Mouse (Mus musculus): Measurements from ENCODE around the gene Sox1. TPM values are rescaled to one million over a fixed set of nuclear protein-coding genes. Genes with fewer than 3 reads are reported as not detected.

Sox1 gene
- not detected in 2 replicates for polyA plus RNA-seq (2015; fragmentation: Nextera tagmentation; extraction: Ambion mirVana)

DNA sequence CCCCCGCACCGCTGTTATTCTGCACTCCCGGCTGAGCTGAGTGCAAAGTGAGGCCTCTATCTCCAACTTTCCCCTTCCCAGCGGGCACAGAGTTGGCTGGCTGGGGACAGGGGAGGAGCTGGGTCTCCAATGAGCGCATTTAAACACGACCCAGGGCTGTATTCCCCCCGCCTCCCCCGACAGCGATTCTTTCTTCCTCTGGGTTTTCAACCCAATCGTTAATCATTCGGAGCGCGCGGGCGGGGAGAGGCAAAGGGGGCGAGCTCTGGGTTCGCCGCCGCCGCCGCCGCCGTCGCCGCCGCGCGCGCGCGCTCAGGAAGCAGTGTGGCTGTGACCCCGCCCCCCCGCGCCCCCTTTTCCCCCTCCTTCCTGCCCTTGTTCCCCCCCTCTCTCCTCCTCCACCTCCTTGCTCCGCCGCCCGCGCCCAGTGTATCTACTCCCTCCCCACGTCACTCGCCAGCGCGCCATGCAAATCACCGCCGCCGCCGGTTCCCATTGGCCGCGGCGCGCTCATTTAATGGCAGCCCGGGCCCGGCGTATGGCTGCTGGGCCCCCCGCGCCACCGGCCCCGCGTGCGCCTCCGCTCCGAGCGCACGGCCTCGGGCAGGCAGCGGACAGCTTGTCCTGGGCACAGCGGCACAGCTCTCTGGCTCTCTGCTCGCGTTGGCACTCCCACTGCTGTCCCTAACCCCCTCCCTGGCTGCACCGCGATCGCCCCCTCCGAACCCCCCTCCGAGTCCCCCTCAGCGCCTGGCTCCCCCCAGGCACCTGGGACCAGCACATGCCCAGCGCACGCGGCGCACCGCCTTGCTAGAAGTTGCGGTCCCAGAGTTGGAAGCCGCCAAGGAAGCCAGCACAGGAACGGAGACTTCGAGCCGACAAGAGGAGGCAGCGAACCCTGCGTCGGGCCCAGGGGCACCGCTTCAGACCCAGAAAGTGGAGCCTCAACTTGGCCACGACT is at the start of gene Sox1:
Sox1 (plus strand) TSS at position 225 of the 961 bp plus-strand sequence.
- Histone ChIP-seq H3K9ac (no peak within 1 kb of the TSS), H3K27me3 (peaks cover 98% of the 10 kb centered on the region), H3K9me3 (replicated peaks) (no peaks in the 10 kb centered on the region), H3K4me1 (peaks cover 34% of the 10 kb centered on the region), H3K4me3 (replicated peaks) (peak within 1 kb of the TSS; percentile 47), H3K27ac (no peak within 1 kb of the TSS), H3K4me2 (peak within 1 kb of the TSS; percentile 78), H3K36me3 (no peaks in the 10 kb centered on the region)
- ATAC-seq (replicated peaks; ENCODE audit: low FRiP score) = peak; percentile 68
- under 1% methylated on average over 80 of the region's 89 CpGs for WGBS

DNA sequence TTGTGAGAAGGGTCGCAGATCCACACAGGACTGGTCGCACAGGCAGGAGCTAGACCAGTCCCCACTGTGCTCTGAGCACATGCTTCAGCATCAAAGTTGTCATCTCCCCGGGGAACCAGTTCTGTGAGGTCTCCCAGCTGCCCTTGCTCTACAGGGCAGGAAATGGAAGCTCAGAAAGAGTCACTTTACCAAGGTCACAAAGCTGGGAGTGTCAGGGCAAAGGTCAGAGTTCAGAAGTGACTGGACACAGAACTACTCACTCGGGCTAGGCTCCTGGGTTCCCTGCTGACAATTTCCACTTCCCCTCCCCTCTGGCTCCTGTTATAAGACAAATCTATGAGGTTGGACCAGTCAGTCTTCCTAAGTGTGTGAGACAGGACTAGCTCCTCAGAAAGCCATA is 49.2 kb upstream of the Sox1 start:
- ATAC-seq (replicated peaks; ENCODE audit: low FRiP score) = no peak
- no peaks in the 10 kb centered on the region for H3K9me3 ChIP-seq (replicated peaks)
- H3K4me2 ChIP-seq = no peak overlapping the region
- no peak overlapping the region for H3K9ac ChIP-seq
- peaks cover 3% of the 10 kb centered on the region; the same call in 1 of the 2 replicates for H3K27me3 ChIP-seq
- no peak overlapping the region for H3K4me3 ChIP-seq (replicated peaks)
- no peak overlapping the region for H3K27ac ChIP-seq
- 30% methylated on average over 4 of the region's 4 CpGs for WGBS
- H3K36me3 ChIP-seq = no peaks in the 10 kb centered on the region
- H3K4me1 ChIP-seq = no peaks in the 10 kb centered on the region

DNA sequence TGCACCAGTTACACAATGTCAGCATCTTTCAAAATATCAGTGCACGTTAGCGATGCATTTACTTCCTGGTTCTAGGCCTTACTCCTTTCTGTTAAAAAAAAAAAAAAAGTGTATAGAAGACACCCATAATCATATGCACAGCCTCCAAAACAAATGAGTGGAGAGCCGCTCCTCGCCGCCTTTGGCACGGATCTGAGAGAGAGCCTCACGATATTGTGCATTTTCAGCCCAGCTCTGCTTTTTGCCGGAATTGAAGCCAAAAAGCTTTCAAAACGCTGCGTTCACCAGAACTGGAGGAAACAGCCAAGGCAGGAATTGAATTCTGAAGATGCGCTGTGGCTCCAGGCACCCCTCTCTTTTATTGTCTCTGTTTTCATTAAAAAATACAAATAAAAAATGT is 48.2 kb upstream of the Sox1 start:
- Histone ChIP-seq H3K27me3 (peaks cover 3% of the 10 kb centered on the region; the same call in 1 of the 2 replicates), H3K27ac (no peak overlapping the region), H3K9me3 (replicated peaks) (no peaks in the 10 kb centered on the region), H3K9ac (no peak overlapping the region), H3K36me3 (no peaks in the 10 kb centered on the region), H3K4me2 (no peak overlapping the region), H3K4me1 (no peaks in the 10 kb centered on the region), H3K4me3 (replicated peaks) (no peak overlapping the region)
- no peak for ATAC-seq (replicated peaks; ENCODE audit: low FRiP score)
- 85% methylated on average over 11 of the region's 11 CpGs for WGBS

DNA sequence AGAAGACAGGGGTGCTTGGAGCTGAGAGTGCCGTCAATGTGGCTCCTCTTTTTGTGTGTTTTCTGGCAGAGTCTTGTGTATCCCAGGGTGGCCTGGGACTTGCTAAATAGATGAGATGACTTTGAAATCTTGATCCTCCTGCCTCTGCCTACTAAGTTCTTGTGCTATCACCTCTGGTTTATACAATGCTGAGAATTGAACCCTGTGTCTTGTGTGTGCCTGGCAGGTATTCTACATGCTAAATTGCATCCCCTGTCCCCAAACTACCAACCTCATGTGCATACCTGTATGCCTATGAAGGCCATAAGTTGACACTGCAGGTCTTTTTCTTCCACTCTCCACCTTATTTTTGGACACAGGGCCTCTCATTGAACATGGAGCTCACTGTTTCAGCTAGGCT is 46.8 kb upstream of the Sox1 start:
- ATAC-seq (replicated peaks; ENCODE audit: low FRiP score) = no peak
- Histone ChIP-seq H3K9ac (no peak overlapping the region), H3K4me3 (replicated peaks) (no peak overlapping the region), H3K4me1 (no peaks in the 10 kb centered on the region), H3K27ac (no peak overlapping the region), H3K9me3 (replicated peaks) (no peaks in the 10 kb centered on the region), H3K27me3 (peaks cover 3% of the 10 kb centered on the region; the same call in 1 of the 2 replicates), H3K36me3 (no peaks in the 10 kb centered on the region), H3K4me2 (no peak overlapping the region)
- WGBS = 93% methylated on average over 1 of the region's 1 CpGs

DNA sequence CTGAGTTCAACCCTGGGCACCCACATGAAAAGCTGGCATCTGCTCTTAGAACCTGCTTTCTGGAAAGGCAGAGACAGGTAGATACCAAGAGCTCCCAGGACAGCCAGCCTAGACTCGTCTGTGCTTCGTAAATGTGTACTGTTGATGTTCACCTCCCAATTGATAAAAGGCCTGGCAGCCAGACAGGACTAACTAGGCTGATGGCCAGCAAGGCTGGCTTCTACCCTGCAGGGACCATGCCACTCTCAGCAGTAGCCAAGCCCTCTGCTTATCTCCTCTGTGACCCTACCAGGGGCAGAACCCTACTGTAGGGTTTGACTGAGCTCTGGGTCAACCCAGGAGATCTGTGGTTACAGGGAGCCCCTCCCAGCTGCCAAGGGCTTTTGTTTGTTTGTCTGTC is 45.5 kb upstream of the Sox1 start:
- ATAC-seq (replicated peaks; ENCODE audit: low FRiP score) = no peak
- peaks cover 3% of the 10 kb centered on the region; the same call in 1 of the 2 replicates for H3K27me3 ChIP-seq
- no peaks in the 10 kb centered on the region for H3K36me3 ChIP-seq
- no peak overlapping the region for H3K9ac ChIP-seq
- no peak overlapping the region for H3K4me3 ChIP-seq (replicated peaks)
- H3K27ac ChIP-seq = no peak overlapping the region
- H3K9me3 ChIP-seq (replicated peaks) = no peaks in the 10 kb centered on the region
- no peaks in the 10 kb centered on the region for H3K4me1 ChIP-seq
- H3K4me2 ChIP-seq = no peak overlapping the region
- WGBS = 49% methylated on average over 2 of the region's 2 CpGs

DNA sequence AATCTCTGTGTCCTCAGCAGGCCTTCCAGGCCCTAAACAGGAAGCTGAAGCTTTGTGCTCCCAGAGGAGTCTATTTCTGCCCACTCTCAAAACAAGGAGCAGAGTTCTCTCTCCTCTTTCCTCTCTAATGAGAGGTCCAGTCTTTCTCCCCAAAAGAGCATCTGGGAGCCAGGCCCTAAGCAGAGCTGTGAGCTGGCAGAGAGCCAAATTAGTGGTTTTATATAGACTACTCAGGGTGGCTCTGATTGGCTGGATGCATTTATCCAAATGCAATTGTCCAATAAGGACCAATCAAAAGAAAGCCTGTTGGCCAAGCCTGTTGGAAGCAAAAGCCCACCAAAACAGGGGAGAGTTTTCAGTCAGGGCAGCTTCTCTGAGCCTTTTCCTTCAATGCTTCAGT is 44.0 kb upstream of the Sox1 start:
- H3K4me3 ChIP-seq (replicated peaks) = no peak overlapping the region
- no peaks in the 10 kb centered on the region for H3K4me1 ChIP-seq
- H3K27me3 ChIP-seq = no peaks in the 10 kb centered on the region
- H3K27ac ChIP-seq = no peak overlapping the region
- H3K9ac ChIP-seq = no peak overlapping the region
- H3K9me3 ChIP-seq (replicated peaks) = no peaks in the 10 kb centered on the region
- no peaks in the 10 kb centered on the region for H3K36me3 ChIP-seq
- no peak overlapping the region for H3K4me2 ChIP-seq
- ATAC-seq (replicated peaks; ENCODE audit: low FRiP score) = no peak

DNA sequence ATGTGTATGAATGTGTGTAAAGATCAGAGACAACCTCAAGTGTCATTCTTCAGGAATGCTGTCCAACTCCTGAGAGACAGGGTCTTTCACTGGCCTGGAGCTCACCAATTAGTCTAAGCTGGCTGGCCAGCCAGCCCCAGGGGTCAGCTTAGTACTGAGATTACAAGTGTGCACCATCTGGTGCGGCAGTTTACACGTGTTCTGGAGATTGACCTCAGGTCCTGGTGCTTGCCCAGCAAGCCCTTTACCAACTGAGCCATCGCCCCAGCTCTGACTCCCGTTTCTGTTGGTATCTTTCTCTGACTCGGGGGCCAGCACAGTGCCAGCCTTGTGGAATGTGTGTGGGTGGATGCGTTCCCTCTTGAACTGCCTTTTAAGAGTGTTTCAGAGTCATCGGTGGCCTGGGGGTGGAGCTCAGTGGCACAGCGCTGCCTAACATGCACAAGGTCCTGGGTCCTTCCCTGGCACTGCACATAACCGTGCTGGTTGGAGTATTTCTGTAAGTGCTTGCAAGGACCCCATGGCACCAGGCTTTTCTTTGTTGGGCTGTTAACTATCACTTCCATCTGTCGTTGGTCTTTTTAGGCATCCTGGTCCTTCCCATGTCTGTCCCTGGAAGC is 40.6 kb upstream of the Sox1 start:
- H3K27me3 ChIP-seq = no peaks in the 10 kb centered on the region
- 55% methylated on average over 10 of the region's 10 CpGs for WGBS
- ATAC-seq (replicated peaks; ENCODE audit: low FRiP score) = no peak
- H3K9me3 ChIP-seq (replicated peaks) = no peaks in the 10 kb centered on the region
- H3K27ac ChIP-seq = no peak overlapping the region
- H3K4me3 ChIP-seq (replicated peaks) = no peak overlapping the region
- no peak overlapping the region for H3K4me2 ChIP-seq
- no peak overlapping the region for H3K9ac ChIP-seq
- no peaks in the 10 kb centered on the region for H3K4me1 ChIP-seq
- no peaks in the 10 kb centered on the region for H3K36me3 ChIP-seq

DNA sequence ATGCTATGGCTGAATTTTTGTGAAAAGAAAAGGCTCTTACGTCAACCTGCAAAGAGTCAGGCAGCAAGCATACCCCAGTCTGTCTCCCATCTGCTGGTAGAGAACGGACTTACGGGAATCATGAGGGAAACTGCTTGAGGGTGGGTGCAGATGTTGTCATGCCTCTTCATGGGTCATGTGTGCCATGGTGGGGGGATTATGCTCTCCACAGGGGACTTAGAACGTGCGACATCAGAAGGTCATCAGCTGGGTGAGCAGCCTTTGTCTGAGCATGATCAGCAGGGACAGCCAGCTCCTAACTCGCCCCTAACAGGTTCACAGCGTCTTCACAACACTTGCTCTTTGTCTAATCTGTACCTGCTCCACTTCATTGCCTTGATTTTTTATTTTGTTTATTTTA is 26.9 kb upstream of the Sox1 start:
- Histone ChIP-seq H3K4me2 (no peak overlapping the region), H3K9me3 (replicated peaks) (no peaks in the 10 kb centered on the region), H3K4me3 (replicated peaks) (no peak overlapping the region), H3K27ac (no peak overlapping the region), H3K9ac (no peak overlapping the region), H3K4me1 (no peaks in the 10 kb centered on the region), H3K27me3 (peaks cover 21% of the 10 kb centered on the region; the same call in 1 of the 2 replicates), H3K36me3 (no peaks in the 10 kb centered on the region)
- WGBS = 67% methylated on average over 7 of the region's 7 CpGs
- ATAC-seq (replicated peaks; ENCODE audit: low FRiP score) = no peak

DNA sequence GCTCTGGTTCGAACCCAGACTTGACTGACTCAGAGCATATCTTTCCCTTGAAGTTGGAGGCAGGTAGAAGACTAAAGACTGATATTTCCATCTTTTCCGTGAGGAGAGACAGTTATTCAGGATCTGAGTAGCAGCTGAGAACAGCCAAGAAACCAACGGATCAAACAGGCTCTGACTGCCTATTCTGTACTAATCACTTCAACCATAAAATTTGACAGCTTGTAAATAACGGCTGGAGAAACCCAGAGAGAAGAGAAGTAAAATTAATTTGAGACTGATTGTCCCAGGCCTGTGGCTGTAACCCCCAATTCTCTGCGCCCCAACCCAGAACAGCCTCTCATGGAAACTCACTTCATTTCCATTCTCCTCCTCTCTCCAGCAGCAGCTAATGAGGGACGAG is 26.2 kb upstream of the Sox1 start:
- H3K4me3 ChIP-seq (replicated peaks) = no peak overlapping the region
- no peaks in the 10 kb centered on the region for H3K36me3 ChIP-seq
- no peak for ATAC-seq (replicated peaks; ENCODE audit: low FRiP score)
- no peak overlapping the region for H3K9ac ChIP-seq
- H3K4me2 ChIP-seq = no peak overlapping the region
- H3K27ac ChIP-seq = no peak overlapping the region
- no peaks in the 10 kb centered on the region for H3K4me1 ChIP-seq
- peaks cover 21% of the 10 kb centered on the region; the same call in 1 of the 2 replicates for H3K27me3 ChIP-seq
- no peaks in the 10 kb centered on the region for H3K9me3 ChIP-seq (replicated peaks)
- 60% methylated on average over 6 of the region's 6 CpGs for WGBS

DNA sequence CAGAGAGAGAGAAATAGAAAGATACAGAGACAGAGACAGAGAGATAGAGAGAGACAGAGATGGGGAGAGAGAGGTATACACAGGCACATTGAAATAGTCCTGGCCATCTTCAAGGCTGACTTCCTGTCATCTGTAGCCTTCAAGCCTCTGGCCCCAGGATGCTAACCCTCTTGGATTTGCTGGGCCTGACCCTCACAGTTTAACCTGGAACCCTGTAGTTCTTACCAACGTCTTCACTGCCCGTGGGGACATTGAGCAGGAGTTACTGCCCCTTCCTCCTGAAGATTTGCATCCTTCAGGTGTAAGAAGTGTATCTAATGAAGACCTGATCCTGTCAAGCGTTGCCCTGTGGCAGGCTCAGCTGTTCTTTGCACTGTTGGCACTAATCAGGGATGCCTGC is 14.0 kb upstream of the Sox1 start:
- H3K9ac ChIP-seq = no peak overlapping the region
- ATAC-seq (replicated peaks; ENCODE audit: low FRiP score) = no peak
- peaks cover 89% of the 10 kb centered on the region for H3K27me3 ChIP-seq
- no peak overlapping the region for H3K4me2 ChIP-seq
- H3K9me3 ChIP-seq (replicated peaks) = no peaks in the 10 kb centered on the region
- no peaks in the 10 kb centered on the region for H3K36me3 ChIP-seq
- H3K4me3 ChIP-seq (replicated peaks) = no peak overlapping the region
- 63% methylated on average over 3 of the region's 3 CpGs for WGBS
- no peak overlapping the region for H3K27ac ChIP-seq
- peaks cover 19% of the 10 kb centered on the region for H3K4me1 ChIP-seq

DNA sequence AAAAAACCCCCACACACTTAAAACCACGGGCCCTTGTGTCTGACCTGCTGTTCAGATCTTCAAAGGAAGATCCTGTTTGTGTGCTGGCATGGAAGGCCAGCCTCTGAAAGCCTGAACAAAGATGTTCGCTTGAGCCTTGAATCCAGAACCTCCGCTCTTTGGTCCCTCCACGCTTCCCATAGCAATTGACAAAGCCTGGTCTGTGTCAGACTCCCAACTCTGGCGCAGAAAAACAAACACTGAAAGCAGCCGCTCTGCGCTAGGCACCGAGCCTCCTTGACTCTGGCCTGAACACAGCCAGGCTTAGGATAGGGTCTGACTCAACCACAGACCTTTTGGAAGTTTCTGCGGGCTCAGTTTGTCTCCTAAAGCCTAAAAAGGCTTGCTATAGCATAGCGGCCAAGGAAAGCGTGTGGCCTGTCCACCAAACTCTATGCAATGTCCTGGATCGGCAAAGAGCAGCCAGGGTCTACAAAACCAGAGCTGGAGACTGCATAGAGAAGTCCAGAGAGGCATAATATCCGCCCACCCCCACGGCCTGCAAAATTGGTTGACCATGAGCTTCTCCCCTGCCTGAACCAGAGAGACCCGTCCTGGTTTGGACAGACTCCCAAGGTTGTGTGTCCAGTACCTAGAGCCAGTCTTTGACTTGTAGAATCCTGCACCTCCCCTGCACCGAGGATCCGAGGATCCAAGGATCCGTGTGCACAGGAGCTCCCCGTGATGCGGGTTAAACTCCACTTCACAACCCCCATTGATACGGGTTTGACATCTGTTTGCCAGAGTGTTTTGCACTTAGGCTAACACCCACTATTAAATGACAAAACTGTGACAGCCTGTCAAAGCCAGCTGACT is 12.2 kb upstream of the Sox1 start:
- peaks cover 29% of the 10 kb centered on the region for H3K4me1 ChIP-seq
- H3K4me3 ChIP-seq (replicated peaks) = no peak overlapping the region
- H3K9ac ChIP-seq = no peak overlapping the region
- ATAC-seq (replicated peaks; ENCODE audit: low FRiP score) = no peak
- H3K9me3 ChIP-seq (replicated peaks) = no peaks in the 10 kb centered on the region
- peaks cover 95% of the 10 kb centered on the region for H3K27me3 ChIP-seq
- no peak overlapping the region for H3K4me2 ChIP-seq
- H3K27ac ChIP-seq = no peak overlapping the region
- no peaks in the 10 kb centered on the region for H3K36me3 ChIP-seq
- WGBS = 3% methylated on average over 21 of the region's 21 CpGs

Measured in kidney, embryonic 15.5 days (tissue).